Mouse (Mus musculus) erythroblast, embryonic 14.5 days (primary cell): ENCODE measurements at regions not wholly inside any gene's neighbourhood (a gene's known extent, or its start where the extent isn't known, plus 50 kb on each side); places are given as distances from the start of the nearest gene placed in this dataset.

Source experiments
- H3K27me3 ChIP-seq: 2 replicates; pipeline ENCODE4 v1.6.1; 2012; ENCODE audit warnings: inconsistent platforms; ENCODE audit not compliant: control insufficient read depth
- H3K36me3 ChIP-seq: 2 replicates; pipeline ENCODE4 v1.6.1; 2012; ENCODE audit warnings: mild to moderate bottlenecking, inconsistent platforms; ENCODE audit not compliant: control insufficient read depth
- H3K4me1 ChIP-seq: 2 replicates; pipeline ENCODE4 v1.6.1; 2012; ENCODE audit warnings: inconsistent platforms; ENCODE audit not compliant: control insufficient read depth
- H3K4me3 ChIP-seq: replicated peaks from 2 replicates; pipeline ENCODE3; 2012; ENCODE audit warnings: moderate library complexity, mild to moderate bottlenecking, inconsistent platforms
- H3K9me3 ChIP-seq: 2 replicates; pipeline ENCODE4 v1.6.1; 2012; ENCODE audit warnings: low read length, inconsistent platforms, mixed read lengths; ENCODE audit not compliant: control insufficient read depth
- GATA1 ChIP-seq: IDR thresholded peaks from 2 replicates; pipeline ENCODE4 v1.6.1; 2012; ENCODE audit warnings: low read length, inconsistent platforms, mixed read lengths
- TAL1 ChIP-seq: IDR thresholded peaks from 3 replicates; pipeline ENCODE4 v1.6.1; 2012; ENCODE audit warnings: low read length, inconsistent platforms, mixed read lengths

DNA sequence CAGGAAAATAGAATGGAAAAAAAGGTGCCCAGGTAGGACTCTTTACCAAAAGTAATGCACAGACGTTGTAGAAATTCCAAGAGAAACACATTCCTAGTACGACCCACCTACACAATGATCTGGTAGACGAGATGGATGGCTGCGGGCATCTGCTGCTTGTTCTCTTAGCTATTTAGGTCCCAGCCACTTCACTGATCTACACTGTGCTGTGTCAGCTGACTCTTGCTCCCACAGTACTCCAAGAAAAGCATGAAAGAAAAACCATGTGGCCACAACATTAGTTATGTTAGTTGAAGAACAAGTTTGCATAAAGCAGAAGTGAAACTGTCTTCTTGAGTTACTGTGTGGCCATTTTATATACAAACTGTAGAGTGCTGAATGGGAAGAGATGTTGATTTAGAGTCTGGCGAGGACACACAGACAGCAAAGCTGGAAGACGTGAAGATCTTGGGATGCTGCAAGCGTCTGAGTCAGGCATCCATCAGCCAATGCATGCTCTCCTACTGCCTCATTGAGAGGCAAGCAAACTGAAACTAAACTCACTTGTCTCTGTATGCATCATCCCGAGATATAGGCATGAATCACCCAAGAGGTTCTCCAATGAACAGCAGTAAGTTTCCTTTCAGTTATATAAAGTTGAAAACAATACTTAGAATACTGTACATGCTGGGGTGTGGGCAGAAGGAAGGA lies 626.6 kb downstream of the Dok5 start:
- Histone ChIP-seq H3K27me3 (no peaks in the 10 kb centered on the region), H3K9me3 (peaks cover 61% of the 10 kb centered on the region), H3K4me1 (no peaks in the 10 kb centered on the region), H3K4me3 (no peak overlapping the region), H3K36me3 (no peaks in the 10 kb centered on the region)
- TF ChIP-seq GATA1 (no peak), TAL1 (no peak)

DNA sequence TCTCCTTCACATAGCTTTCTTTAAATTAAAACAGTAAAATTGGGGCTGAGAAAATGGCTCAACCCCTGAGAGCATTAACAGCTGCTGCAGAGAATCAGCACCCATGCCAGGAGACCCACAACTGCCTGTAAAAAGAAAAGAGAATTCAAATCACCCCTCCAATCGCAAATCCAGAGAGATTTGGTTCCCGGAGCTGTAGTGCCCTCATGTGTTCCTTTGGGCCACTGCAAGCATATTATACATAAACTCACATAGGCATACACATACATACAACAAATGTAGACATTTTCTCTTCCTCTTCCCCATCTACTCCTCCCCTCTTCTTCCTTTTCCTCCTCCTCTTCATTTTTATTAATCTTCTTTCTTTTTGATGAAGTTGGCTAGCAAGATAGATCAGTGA lies 616.5 kb downstream of the Dok5 start:
- H3K36me3 ChIP-seq: no peaks in the 10 kb centered on the region
- TF ChIP-seq GATA1: no peak
- TF ChIP-seq TAL1: no peak
- H3K4me1 ChIP-seq: no peaks in the 10 kb centered on the region
- H3K4me3 ChIP-seq: no peak overlapping the region
- no peaks in the 10 kb centered on the region for H3K27me3 ChIP-seq
- peaks cover 33% of the 10 kb centered on the region for H3K9me3 ChIP-seq

DNA sequence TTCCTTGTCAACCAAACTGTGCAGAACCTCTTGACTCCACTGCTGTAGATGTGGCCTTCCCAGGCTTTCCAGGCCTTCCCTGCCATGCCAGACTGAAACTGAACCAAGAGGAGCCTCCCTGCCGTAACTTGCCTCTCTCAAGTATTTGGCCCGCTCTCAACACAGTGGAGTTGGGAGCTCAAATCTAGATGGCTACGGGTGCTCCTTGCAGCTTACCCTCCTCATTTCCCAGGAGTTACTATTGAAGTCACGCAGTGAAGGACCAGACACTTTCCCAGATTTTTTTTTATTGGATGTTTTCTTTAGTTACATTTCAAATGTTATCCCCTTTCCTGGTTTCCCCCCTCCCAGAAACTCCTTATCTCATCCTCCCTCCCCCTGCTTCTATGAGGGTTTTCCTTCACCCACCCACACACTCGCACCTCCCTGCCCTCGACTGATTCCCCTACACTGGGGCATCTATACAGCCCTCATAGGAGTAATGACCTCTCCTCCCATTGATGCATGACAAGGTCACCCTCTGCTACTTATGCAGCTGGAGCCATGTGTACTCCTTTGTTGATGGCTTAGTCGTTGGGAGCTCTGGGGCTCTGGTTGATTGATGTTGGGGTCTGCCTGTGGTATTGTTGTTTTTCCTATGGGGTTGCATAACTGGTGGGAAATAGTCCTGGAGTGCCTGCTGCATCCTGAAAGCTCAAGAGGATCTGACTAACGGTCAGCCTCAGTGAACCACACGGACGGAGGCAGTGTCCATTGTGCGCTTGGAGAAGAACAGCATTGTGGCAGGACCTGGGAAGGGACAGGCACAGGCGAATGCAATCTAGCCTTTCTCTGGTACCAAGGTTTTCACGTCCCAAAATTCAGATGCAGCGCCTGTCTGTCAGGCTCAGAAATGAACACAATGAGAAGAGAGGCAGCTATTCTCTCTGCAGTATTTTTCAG lies 602.5 kb downstream of the Dok5 start:
- H3K36me3 ChIP-seq: no peaks in the 10 kb centered on the region
- H3K9me3 ChIP-seq: peaks cover 48% of the 10 kb centered on the region
- TF ChIP-seq GATA1: no peak
- TF ChIP-seq TAL1: no peak
- H3K4me3 ChIP-seq: no peak overlapping the region
- no peaks in the 10 kb centered on the region for H3K27me3 ChIP-seq
- H3K4me1 ChIP-seq: no peaks in the 10 kb centered on the region

DNA sequence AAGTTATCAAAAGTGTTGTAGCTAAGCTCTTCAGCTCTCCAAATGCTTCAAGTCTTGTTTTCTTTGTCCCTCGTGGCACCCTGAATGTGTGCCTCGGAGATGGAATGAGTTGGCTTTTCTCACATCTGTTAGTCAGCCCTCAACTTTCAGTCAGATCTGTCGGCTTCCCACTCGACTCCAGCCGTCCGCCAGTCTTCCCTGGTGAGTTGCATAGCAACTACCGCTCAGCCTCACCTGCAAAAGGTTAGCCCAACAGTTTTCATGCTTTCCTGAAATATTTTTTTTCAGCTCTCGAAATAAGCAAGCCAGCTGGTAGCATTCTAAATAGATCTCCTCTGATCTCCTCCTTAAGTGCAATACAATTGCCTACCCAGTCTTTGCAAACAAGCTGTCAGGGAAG lies 601.2 kb downstream of the Dok5 start:
- no peaks in the 10 kb centered on the region for H3K36me3 ChIP-seq
- H3K9me3 ChIP-seq: peaks cover 48% of the 10 kb centered on the region
- H3K4me3 ChIP-seq: no peak overlapping the region
- H3K27me3 ChIP-seq: no peaks in the 10 kb centered on the region
- TF ChIP-seq TAL1: no peak
- TF ChIP-seq GATA1: no peak
- no peaks in the 10 kb centered on the region for H3K4me1 ChIP-seq

DNA sequence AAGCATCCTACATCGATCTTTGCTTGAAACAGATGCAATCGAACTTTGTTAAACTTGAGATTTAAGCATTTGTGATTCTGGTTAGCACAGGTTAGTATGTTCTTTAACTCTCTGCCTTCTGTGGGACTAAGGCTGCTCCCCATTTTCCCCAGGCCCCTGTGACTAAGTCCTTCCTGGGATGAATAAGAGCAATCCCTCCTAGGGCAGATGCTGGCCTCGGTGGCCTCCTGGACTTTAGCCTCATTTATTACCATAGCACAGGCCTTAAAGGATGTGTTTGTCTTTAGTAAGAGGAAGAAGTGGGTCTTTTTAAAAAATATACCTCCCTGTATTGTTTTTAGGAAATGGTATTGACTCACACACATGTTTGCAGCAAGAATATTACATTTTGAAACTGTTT lies 599.9 kb downstream of the Dok5 start:
- H3K27me3 ChIP-seq: no peaks in the 10 kb centered on the region
- H3K9me3 ChIP-seq: peaks cover 54% of the 10 kb centered on the region
- TF ChIP-seq GATA1 (no peak), TAL1 (no peak)
- no peak overlapping the region for H3K4me3 ChIP-seq
- no peaks in the 10 kb centered on the region for H3K36me3 ChIP-seq
- no peaks in the 10 kb centered on the region for H3K4me1 ChIP-seq

DNA sequence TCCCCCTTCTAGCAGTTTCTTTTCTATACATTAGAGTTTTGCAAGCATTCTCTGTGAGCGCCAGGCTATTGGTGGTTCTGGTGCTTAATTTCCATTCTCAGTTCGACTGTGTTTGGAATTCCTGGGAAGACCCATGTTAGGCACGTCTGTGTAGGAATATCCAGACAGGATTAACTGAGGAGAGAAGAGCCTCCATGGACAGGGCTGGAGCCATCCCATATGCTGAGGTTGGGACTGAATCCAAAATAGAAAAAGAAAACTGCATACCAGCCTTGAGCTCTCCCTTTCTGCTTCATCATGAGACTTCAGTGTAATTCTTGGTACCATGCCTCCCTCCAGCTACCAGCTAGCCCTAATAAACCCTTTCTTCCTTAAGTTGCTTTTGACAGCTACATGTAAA lies 595.3 kb downstream of the Dok5 start:
- Histone ChIP-seq H3K4me3 (no peak overlapping the region), H3K36me3 (no peaks in the 10 kb centered on the region), H3K4me1 (no peaks in the 10 kb centered on the region), H3K9me3 (peaks cover 35% of the 10 kb centered on the region), H3K27me3 (no peaks in the 10 kb centered on the region)
- TF ChIP-seq TAL1 (no peak), GATA1 (no peak)

DNA sequence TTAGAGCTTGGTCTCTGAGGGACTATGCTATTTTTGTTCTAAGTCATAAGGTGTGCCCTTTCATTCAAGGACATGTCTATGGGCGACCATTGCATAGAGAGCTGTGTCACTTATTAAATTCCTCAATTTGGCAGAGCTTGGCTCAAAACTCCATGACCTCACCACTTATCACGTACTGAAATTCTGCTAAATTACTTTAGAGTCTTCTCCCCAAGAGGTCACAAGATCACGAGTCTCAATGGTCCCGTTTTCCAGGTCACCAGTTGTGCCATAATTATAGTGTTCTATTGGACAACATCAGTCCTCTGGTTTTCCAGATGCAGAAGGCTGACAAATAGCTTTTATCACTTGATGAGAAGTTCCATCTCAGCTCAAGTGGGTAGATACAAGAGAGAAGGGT lies 576.9 kb downstream of the Dok5 start:
- H3K4me1 ChIP-seq: no peaks in the 10 kb centered on the region
- no peak for TF ChIP-seq GATA1
- TF ChIP-seq TAL1: no peak
- no peaks in the 10 kb centered on the region for H3K27me3 ChIP-seq
- H3K36me3 ChIP-seq: no peaks in the 10 kb centered on the region
- no peak overlapping the region for H3K4me3 ChIP-seq
- H3K9me3 ChIP-seq: peaks cover 44% of the 10 kb centered on the region

DNA sequence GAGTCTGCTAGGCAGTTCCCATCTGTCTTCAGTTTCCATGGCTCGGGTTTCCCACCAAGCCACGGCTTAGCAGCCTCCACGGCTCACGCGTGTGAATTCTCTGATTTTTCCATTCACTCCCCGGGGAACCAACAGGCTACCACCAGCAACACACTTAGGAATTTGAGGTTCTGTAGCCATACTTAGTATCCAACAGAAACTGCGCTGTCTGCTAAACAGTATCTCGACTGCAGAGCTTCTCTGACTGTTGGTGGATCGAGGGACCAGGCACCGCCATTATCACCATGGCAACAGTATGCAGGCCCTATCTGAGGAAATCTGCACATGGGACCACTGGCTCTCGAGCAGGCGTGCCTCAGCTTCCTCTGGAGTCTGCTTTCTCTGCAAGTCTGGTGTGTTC lies 574.4 kb downstream of the Dok5 start:
- no peak for TF ChIP-seq TAL1
- TF ChIP-seq GATA1: no peak
- no peaks in the 10 kb centered on the region for H3K27me3 ChIP-seq
- no peaks in the 10 kb centered on the region for H3K36me3 ChIP-seq
- no peaks in the 10 kb centered on the region for H3K4me1 ChIP-seq
- peaks cover 30% of the 10 kb centered on the region for H3K9me3 ChIP-seq
- H3K4me3 ChIP-seq: no peak overlapping the region

DNA sequence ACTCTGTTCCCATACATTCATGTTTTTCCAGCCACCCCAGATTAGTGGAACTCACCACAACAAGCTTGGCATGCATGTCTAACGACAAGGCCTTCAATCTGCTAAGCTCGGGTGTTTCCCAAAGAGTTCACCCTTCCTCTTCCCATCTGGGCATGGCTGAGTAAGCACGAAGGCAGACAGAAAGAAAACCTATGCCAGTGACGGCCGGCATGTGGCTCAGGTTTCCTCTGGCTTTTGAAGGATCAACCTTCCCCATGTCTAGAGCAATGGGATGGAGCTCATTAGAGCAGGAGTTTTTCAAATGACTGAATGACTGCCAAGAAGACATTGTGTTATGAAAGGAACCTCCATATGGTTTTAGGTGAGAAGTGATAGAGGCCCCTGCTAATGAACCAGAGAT lies 566.9 kb downstream of the Dok5 start:
- H3K4me3 ChIP-seq: no peak overlapping the region
- no peaks in the 10 kb centered on the region for H3K27me3 ChIP-seq
- no peak for TF ChIP-seq TAL1
- no peaks in the 10 kb centered on the region for H3K36me3 ChIP-seq
- peaks cover 54% of the 10 kb centered on the region for H3K9me3 ChIP-seq
- H3K4me1 ChIP-seq: no peaks in the 10 kb centered on the region
